Mouse (Mus musculus) embryonic facial prominence, embryonic 15.5 days (tissue): ENCODE data around the gene Paqr5. TPM values are rescaled to one million over a fixed set of nuclear protein-coding genes. Genes with fewer than 3 reads are reported as not detected.

Source experiments
- ATAC-seq: fragments of 200-750 bp; cut with Nextera tagmentation; 2 replicates; pipeline ENCODE4 v1.8.0; 2017; ENCODE audit warnings: low read depth, moderate TSS enrichment; ENCODE audit not compliant: insufficient number of reproducible peaks, low FRiP score, low TSS enrichment
- H3K27ac ChIP-seq: fragments of 300-500 bp; sonication (generic); replicated peaks from 2 replicates; pipeline ENCODE4 v1.5.1; 2015; ENCODE audit warnings: mild to moderate bottlenecking, inconsistent platforms
- H3K27me3 ChIP-seq: fragments of 300-500 bp; sonication (generic); 2 replicates; pipeline ENCODE4 v1.6.1; 2015; ENCODE audit warnings: inconsistent platforms
- H3K36me3 ChIP-seq: fragments of 300-500 bp; sonication (generic); 2 replicates; pipeline ENCODE4 v1.6.1; 2015; ENCODE audit warnings: mild to moderate bottlenecking, inconsistent platforms
- H3K4me1 ChIP-seq: fragments of 300-500 bp; sonication (generic); 2 replicates; pipeline ENCODE4 v1.6.1; 2015; ENCODE audit warnings: inconsistent platforms
- H3K4me2 ChIP-seq: fragments of 300-500 bp; sonication (generic); replicated peaks from 2 replicates; pipeline ENCODE4 v1.6.1; 2015; ENCODE audit warnings: mild to moderate bottlenecking, inconsistent platforms
- H3K4me3 ChIP-seq: fragments of 300-500 bp; sonication (generic); replicated peaks from 2 replicates; pipeline ENCODE4 v1.5.1; 2015; ENCODE audit warnings: mild to moderate bottlenecking, inconsistent platforms
- H3K9ac ChIP-seq: fragments of 300-500 bp; sonication (generic); 2 replicates; pipeline ENCODE4 v1.6.1; 2015; ENCODE audit warnings: inconsistent platforms
- H3K9me3 ChIP-seq: fragments of 300-500 bp; sonication (generic); replicated peaks from 2 replicates; pipeline ENCODE4 v1.6.1; 2016; ENCODE audit warnings: inconsistent platforms
- WGBS: fragments of 180-500 bp; shearing (Covaris S2); methylation state at CpG from one replicate; pipeline ENCODE4 v1.1.7; 2015; 5-methylcytosine and 5-hydroxymethylcytosine counted together
- polyA plus RNA-seq: library from polyadenylated mRNA; unstranded; fragments of >200 nt; fragmentation: Nextera tagmentation; extraction: Ambion mirVana; gene quantifications from 2 replicates; pipeline ENCODE4 v1.2.1, GENCODE M21; 2015

Paqr5 gene
- polyA plus RNA-seq, 1 experiment from 2014 or later = 18.7 TPM

DNA sequence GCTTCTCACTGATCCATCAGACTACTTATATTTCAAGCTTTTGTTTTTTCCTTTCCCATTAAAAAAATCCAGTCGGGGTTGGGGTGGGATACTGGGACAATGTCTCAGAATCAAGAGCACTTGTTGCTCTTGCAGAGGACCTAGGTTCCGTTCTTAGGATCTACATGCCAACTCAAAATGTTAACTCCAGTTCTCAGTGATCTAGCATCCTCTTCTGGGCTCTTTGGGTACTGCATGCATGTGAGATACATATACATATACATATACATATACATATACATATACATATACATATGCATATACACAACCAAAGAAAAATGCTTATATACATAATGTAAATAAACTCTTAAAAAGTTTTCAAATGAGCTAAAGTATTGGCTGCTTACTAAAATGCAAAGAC is 46.7 kb downstream of the Paqr5 start:
- Histone ChIP-seq H3K27ac (no peak overlapping the region), H3K4me1 (peaks cover 6% of the 10 kb centered on the region), H3K4me2 (no peak overlapping the region), H3K4me3 (no peak overlapping the region), H3K36me3 (no peaks in the 10 kb centered on the region), H3K9me3 (no peaks in the 10 kb centered on the region), H3K27me3 (no peaks in the 10 kb centered on the region), H3K9ac (no peak overlapping the region)
- no peak for ATAC-seq
- 85% methylated on average over 2 of the region's 2 CpGs for WGBS

DNA sequence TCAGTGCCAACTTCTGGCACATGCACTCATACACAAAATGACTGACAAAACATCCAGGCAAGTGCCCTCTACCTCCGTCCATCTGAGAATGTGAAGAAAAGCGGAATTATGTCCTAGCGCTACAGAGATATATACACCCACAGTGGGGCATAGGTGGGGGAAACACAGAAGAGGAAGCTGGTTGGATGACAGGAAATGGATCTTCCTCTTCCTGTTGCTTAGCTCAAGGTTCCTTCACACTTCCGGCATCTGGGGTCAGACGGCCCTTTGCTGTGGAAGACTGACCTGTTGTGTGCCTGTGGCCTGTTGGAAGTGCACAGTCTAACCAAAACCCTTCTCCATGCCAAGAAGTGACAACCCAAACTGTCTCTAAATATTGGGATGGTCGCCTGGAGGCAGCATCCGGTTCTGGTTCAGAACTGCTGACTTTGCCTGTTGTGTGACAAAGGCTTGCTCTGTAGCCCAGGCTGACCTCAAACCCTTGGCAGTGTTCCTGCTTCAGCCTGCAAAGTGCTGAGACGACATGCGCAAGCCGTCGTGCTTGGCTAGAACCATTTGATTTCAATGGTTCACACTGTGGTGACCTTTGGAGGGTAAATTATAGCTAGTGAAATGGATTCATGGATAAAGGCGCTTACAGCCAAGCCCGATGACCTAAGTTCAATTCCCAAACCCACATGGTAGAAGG is 49.3 kb downstream of the Paqr5 start:
- ATAC-seq = no peak
- Histone ChIP-seq H3K9ac (no peak overlapping the region), H3K4me2 (no peak overlapping the region), H3K4me1 (peaks cover 6% of the 10 kb centered on the region), H3K36me3 (no peaks in the 10 kb centered on the region), H3K27me3 (no peaks in the 10 kb centered on the region), H3K9me3 (no peaks in the 10 kb centered on the region), H3K27ac (no peak overlapping the region), H3K4me3 (no peak overlapping the region)
- WGBS = 84% methylated on average over 13 of the region's 13 CpGs

DNA sequence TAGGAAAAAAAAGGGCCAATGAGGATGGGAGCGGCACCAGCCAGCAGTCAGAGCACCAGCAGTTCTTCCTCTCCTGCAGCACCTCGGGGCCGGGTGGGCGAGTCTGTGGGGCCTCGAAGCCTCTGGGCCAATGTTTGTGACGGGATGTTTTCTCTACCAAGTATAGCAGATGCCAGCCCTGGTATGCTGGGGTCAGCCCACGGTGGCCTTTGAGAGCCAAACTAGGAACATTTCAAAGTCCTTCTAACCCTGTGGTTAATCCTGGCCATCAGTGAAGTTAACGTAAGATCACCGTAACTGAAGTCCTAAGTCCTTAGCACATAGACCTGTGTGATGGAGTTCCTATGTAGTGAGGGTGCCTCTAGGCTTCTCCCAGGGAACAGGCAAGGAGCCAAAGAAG is 54.6 kb downstream of the Paqr5 start:
- Histone ChIP-seq H3K9ac (no peak overlapping the region), H3K4me1 (no peaks in the 10 kb centered on the region), H3K9me3 (no peaks in the 10 kb centered on the region), H3K4me2 (no peak overlapping the region), H3K4me3 (no peak overlapping the region), H3K27me3 (no peaks in the 10 kb centered on the region), H3K36me3 (no peaks in the 10 kb centered on the region), H3K27ac (no peak overlapping the region)
- 43% methylated on average over 9 of the region's 9 CpGs for WGBS
- ATAC-seq = no peak

DNA sequence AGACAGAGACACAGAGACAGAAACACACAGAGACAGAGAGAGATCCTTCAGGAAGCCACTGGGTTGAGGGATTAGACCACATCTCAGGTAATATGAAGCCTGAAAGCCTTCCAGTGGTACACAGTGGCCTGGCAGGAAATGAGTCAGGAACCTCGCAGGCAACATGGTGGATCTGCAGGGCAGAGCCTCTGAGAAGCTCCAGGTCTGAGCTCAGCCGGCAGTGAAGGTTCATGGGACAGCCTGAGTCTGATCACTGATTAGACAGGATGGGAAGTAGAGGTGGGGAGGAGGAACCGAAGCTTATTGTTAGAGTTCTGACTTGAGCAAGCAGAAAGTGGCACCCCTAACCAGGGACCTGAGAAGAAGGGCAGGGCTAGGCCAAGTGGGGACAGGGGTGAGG is 55.6 kb downstream of the Paqr5 start:
- Histone ChIP-seq H3K9ac (no peak overlapping the region), H3K36me3 (no peaks in the 10 kb centered on the region), H3K4me2 (no peak overlapping the region), H3K4me3 (no peak overlapping the region), H3K9me3 (no peaks in the 10 kb centered on the region), H3K4me1 (0 out of 2 replicates have a peak, but pooled peaks cover 2% of the 10 kb centered on the region), H3K27ac (no peak overlapping the region), H3K27me3 (no peaks in the 10 kb centered on the region)
- no peak for ATAC-seq
- 65% methylated on average over 3 of the region's 3 CpGs for WGBS

DNA sequence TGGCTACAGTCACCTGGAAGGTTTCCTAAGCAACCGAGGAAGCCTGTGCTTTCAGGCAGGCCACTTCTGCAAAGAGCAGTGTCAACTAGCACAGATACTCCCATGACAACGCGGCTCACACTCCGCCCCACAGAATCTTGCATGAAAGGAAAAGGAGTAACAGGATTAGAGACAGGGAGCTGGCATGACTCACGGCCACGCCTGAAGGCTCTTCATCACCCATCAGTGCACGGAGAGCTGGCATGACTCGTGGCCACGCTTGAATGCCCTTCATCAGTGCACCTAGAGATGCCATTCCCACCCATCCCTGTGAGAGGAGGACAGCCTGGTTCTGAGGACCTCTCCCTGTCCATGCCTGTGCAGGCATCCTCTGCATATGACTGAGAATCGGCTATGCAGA is 59.3 kb downstream of the Paqr5 start:
- H3K27ac ChIP-seq = no peak overlapping the region
- no peak for ATAC-seq
- no peak overlapping the region for H3K4me3 ChIP-seq
- no peaks in the 10 kb centered on the region for H3K9me3 ChIP-seq
- no peak overlapping the region for H3K9ac ChIP-seq
- H3K4me1 ChIP-seq = peaks cover 15% of the 10 kb centered on the region
- no peak overlapping the region for H3K4me2 ChIP-seq
- 71% methylated on average over 10 of the region's 10 CpGs for WGBS
- H3K27me3 ChIP-seq = no peaks in the 10 kb centered on the region
- H3K36me3 ChIP-seq = no peaks in the 10 kb centered on the region

DNA sequence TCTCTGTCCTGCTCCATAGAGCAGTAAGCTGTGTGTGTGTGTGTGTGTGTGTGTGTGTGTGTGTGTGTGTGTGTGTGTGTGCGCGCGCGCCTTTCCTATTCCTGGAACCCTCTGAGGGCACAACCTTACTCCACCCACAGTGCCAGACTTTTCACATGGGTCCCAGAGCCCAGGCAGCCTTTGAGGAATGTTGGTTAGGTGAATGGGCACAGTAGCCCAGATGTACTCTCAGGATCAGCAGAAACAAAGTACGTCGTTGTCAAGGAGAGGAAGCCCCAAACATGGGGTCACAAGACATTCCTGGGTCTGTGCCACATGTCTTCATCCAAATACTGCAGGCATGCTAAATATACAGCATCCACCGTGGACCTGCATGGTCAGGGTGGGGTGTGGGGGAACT is 60.7 kb downstream of the Paqr5 start:
- peaks cover 15% of the 10 kb centered on the region for H3K4me1 ChIP-seq
- WGBS = 84% methylated on average over 7 of the region's 7 CpGs
- H3K27ac ChIP-seq = 0 out of 2 replicates have a peak overlapping the region, but pooled peaks have one; percentile 52
- H3K4me2 ChIP-seq = no peak overlapping the region
- ATAC-seq = no peak
- H3K36me3 ChIP-seq = no peaks in the 10 kb centered on the region
- no peaks in the 10 kb centered on the region for H3K9me3 ChIP-seq
- H3K27me3 ChIP-seq = no peaks in the 10 kb centered on the region
- no peak overlapping the region for H3K4me3 ChIP-seq
- H3K9ac ChIP-seq = no peak overlapping the region

DNA sequence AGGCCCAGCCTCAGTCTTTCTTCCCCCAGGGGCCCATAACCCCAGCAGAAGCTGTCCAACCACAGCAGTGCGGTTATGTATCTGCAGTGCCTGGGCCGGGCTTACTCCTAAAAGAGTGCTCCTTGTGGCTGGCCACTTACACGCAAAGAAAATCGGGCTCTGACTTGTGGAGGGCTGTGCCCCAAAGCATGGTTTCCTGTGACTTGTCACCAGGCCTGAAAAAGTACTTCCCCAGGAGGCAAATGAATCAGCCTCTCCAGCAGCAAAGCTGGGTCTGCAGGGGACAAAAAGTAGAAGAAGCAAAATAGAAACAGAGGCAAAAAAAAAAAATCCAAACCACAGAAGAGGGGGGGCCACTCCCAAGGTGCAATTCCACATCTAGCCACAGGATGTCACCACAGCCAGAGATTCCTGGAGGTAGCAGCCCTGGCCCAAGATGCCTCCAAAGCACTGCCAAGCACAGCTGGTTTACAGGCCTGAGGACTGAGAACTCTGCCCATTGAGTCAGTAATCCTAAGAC is 61.2 kb downstream of the Paqr5 start:
- Histone ChIP-seq H3K9me3 (no peaks in the 10 kb centered on the region), H3K4me3 (no peak overlapping the region), H3K4me2 (peak overlapping the region; percentile 22; the same call in 1 of the 2 replicates), H3K27ac (peak overlapping the region; percentile 52), H3K4me1 (peaks cover 15% of the 10 kb centered on the region), H3K27me3 (no peaks in the 10 kb centered on the region), H3K36me3 (no peaks in the 10 kb centered on the region), H3K9ac (0 out of 2 replicates have a peak overlapping the region, but pooled peaks have one; percentile 10)
- 0 out of 2 replicates have a peak, but pooled peaks have one; percentile 52 for ATAC-seq
- 20% methylated on average over 4 of the region's 4 CpGs for WGBS

DNA sequence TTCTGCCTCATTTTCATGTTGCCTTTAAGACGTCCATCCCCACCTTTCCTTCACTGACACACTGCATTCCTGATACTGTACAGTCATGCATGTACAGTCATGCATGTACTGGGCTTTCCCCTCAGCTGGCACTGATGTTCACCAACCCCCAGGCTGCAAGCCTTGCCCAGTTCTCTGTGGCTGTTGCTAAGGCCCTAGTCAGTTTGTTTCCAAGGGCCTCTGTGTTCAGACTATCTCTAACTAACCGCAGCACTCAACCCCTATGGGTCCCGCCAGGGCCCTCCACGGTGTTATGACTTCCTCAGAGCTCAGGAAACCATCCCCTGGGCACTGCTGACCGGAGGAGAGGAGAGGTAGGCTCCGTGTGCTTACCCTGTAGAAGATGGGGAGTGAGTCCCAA is 63.3 kb downstream of the Paqr5 start:
- no peak overlapping the region for H3K4me2 ChIP-seq
- H3K9me3 ChIP-seq = no peaks in the 10 kb centered on the region
- WGBS = 60% methylated on average over 6 of the region's 6 CpGs
- no peak overlapping the region for H3K9ac ChIP-seq
- peaks cover 15% of the 10 kb centered on the region for H3K4me1 ChIP-seq
- H3K4me3 ChIP-seq = no peak overlapping the region
- ATAC-seq = no peak
- no peaks in the 10 kb centered on the region for H3K36me3 ChIP-seq
- H3K27ac ChIP-seq = no peak overlapping the region
- H3K27me3 ChIP-seq = no peaks in the 10 kb centered on the region

DNA sequence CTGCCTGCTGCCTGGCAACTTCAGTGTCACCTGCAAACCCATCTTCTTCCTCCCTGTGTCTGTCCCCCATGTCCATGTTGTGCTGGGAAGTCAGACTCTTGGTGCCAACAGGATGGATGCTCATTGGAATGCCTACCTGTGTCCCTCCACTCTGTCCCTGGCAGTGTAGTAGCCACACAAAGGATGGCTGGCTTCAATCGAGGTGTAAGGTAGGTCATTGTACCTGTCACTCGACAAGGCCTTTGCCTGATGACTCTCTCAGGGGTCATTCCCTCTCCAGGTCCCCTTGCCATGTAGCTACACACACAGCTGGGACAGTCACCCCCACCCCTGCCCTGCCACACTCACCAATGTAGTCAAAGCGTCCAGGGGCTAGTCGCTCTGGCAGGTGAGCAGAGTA is 65.5 kb downstream of the Paqr5 start:
- no peaks in the 10 kb centered on the region for H3K9me3 ChIP-seq
- H3K4me1 ChIP-seq = peaks cover 15% of the 10 kb centered on the region
- H3K4me2 ChIP-seq = no peak overlapping the region
- H3K4me3 ChIP-seq = no peak overlapping the region
- ATAC-seq = no peak
- no peak overlapping the region for H3K9ac ChIP-seq
- H3K36me3 ChIP-seq = no peaks in the 10 kb centered on the region
- WGBS = 79% methylated on average over 4 of the region's 4 CpGs
- no peaks in the 10 kb centered on the region for H3K27me3 ChIP-seq
- H3K27ac ChIP-seq = no peak overlapping the region

DNA sequence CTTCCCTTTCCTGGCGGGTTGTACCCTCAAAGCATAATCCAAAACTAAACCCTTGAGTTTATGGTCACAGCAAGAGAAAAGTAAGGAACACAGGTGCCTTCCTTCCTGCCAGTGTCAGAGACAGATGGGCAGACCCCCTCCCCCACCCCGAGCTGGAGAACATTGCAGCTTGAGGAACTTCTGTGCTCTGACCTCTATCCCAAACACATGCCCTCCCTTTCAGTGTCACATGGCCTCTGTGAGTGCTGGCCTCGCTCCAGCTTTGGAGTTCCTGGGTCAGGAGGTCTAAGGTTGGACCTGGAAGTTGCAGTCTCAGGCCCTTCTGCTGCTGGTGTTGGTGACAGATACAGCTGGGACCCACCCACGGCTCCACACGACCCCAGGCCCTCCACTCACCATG is 65.9 kb downstream of the Paqr5 start:
- no peak for ATAC-seq
- Histone ChIP-seq H3K27ac (no peak overlapping the region), H3K4me1 (peaks cover 11% of the 10 kb centered on the region), H3K4me3 (no peak overlapping the region), H3K9ac (no peak overlapping the region), H3K9me3 (no peaks in the 10 kb centered on the region), H3K36me3 (no peaks in the 10 kb centered on the region), H3K27me3 (no peaks in the 10 kb centered on the region), H3K4me2 (no peak overlapping the region)
- WGBS = 45% methylated on average over 5 of the region's 5 CpGs

DNA sequence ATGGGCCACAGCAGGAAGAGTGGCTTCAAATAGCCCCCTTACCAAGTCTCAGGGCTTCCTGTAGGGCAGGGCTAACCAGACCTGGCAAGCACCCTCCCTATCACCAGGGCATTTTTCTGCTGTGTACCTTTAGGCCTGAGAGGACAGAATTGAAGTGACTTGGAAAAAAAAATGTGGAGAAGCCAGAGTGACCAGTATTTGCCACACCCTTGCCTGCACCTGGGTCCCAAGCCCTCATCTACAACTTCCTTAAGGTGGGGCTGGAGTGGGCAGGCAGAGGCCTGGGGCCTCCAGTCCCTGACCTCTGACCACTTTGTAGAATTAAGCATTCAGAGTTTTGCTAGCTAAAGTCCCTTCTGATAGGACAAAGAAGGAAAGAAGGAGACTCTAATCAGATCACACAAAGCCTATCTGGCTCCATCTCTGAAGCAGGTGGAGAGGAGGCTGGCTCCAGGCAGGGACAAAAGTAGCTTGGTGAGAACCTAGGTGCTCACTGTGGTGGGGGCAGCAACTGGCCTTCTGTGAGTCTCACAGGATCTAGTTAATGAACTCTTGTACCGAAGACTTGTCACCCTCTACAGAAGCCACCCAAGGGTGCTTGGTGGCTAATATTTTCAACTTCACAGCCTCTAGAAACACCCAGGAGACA is 66.6 kb downstream of the Paqr5 start:
- Histone ChIP-seq H3K4me3 (no peak overlapping the region), H3K9ac (no peak overlapping the region), H3K27ac (no peak overlapping the region), H3K9me3 (no peaks in the 10 kb centered on the region), H3K27me3 (no peaks in the 10 kb centered on the region), H3K36me3 (no peaks in the 10 kb centered on the region), H3K4me1 (peaks cover 5% of the 10 kb centered on the region; the same call in 1 of the 2 replicates), H3K4me2 (no peak overlapping the region)
- no peak for ATAC-seq
- 86% methylated on average over 1 of the region's 1 CpGs for WGBS
